Mouse (Mus musculus) hindbrain, embryonic 10.5 days (tissue): ENCODE results near the gene Pitpnm1. TPM values are rescaled to one million over a fixed set of nuclear protein-coding genes. Genes with fewer than 3 reads are reported as not detected.

ENCODE experiments used
- DNase-seq: peaks from one replicate; pipeline ENCODE4 v3.0.0-alpha.2; 2017; ENCODE audit warnings: low spot score
- H3K27ac ChIP-seq: fragments of 300-500 bp; sonication (generic); 2 replicates; pipeline ENCODE4 v1.5.1; 2016; ENCODE audit warnings: mild to moderate bottlenecking, moderate library complexity
- H3K27me3 ChIP-seq: fragments of 300-500 bp; sonication (generic); 2 replicates; pipeline ENCODE4 v1.6.1; 2016; ENCODE audit warnings: mild to moderate bottlenecking; ENCODE audit not compliant: poor library complexity, insufficient read depth, severe bottlenecking
- H3K36me3 ChIP-seq: fragments of 300-500 bp; sonication (generic); 2 replicates; pipeline ENCODE4 v1.6.1; 2016; ENCODE audit warnings: mild to moderate bottlenecking, moderate library complexity
- H3K4me1 ChIP-seq: fragments of 300-500 bp; sonication (generic); replicated peaks from 2 replicates; pipeline ENCODE4 v1.6.1; 2016; ENCODE audit warnings: mild to moderate bottlenecking
- H3K4me3 ChIP-seq: fragments of 300-500 bp; sonication (generic); 2 replicates; pipeline ENCODE4 v1.5.1; 2016; ENCODE audit warnings: mild to moderate bottlenecking, moderate library complexity
- H3K9me3 ChIP-seq: fragments of 300-500 bp; sonication (generic); 2 replicates; pipeline ENCODE4 v1.6.1; 2016; ENCODE audit warnings: mild to moderate bottlenecking, moderate library complexity
- WGBS: fragments of 180-500 bp; shearing (Covaris S2); methylation state at CpG from one replicate; pipeline ENCODE4 v1.1.7; 2016; 5-methylcytosine and 5-hydroxymethylcytosine counted together
- polyA plus RNA-seq: library from polyadenylated mRNA; unstranded; fragments of >200 nt; fragmentation: Nextera tagmentation; extraction: Ambion mirVana; gene quantifications from 2 replicates; pipeline ENCODE4 v1.2.1, GENCODE M21; 2016

The Pitpnm1 gene
- polyA plus RNA-seq, 1 experiment from 2014 or later, result 19.9 TPM

- Histone ChIP-seq H3K36me3 (no peaks in the 10 kb centered on the region), H3K27ac (no peak overlapping the region), H3K9me3 (no peaks in the 10 kb centered on the region), H3K27me3 (no peaks in the 10 kb centered on the region), H3K4me3 (no peak overlapping the region), H3K4me1 (peaks cover 5% of the 10 kb centered on the region; the same call in 1 of the 2 replicates)
- DNase-seq, result no peak
- 83% methylated on average over 6 of the region's 6 CpGs for WGBS
Measured at GRCm38 (mm10) chr19:4072706-4073424, 26.9 kb upstream of the Pitpnm1 start.

- no peaks in the 10 kb centered on the region for H3K36me3 ChIP-seq
- H3K4me3 ChIP-seq, result no peak overlapping the region
- H3K9me3 ChIP-seq, result no peaks in the 10 kb centered on the region
- H3K4me1 ChIP-seq, result peaks cover 4% of the 10 kb centered on the region; the same call in 1 of the 2 replicates
- H3K27ac ChIP-seq, result no peak overlapping the region
- 82% methylated on average over 1 of the region's 1 CpGs for WGBS
- no peak for DNase-seq
- no peaks in the 10 kb centered on the region for H3K27me3 ChIP-seq
Measured at GRCm38 (mm10) chr19:4075531-4075930, 24.3 kb upstream of the Pitpnm1 start.

- Histone ChIP-seq H3K27ac (no peak overlapping the region), H3K27me3 (0 out of 2 replicates have a peak, but pooled peaks cover 5% of the 10 kb centered on the region), H3K36me3 (no peaks in the 10 kb centered on the region), H3K9me3 (no peaks in the 10 kb centered on the region), H3K4me1 (peaks cover 11% of the 10 kb centered on the region), H3K4me3 (no peak overlapping the region)
- 75% methylated on average over 1 of the region's 1 CpGs for WGBS
- no peak for DNase-seq
Measured at GRCm38 (mm10) chr19:4079594-4079993, 20.2 kb upstream of the Pitpnm1 start.

GRCm38 (mm10) chr19:4080511-4081009 lies 19.2 kb upstream of the Pitpnm1 start:
- 63% methylated on average over 8 of the region's 8 CpGs for WGBS
- 0 out of 2 replicates have a peak, but pooled peaks cover 5% of the 10 kb centered on the region for H3K27me3 ChIP-seq
- no peak overlapping the region for H3K27ac ChIP-seq
- no peak for DNase-seq
- peaks cover 11% of the 10 kb centered on the region for H3K4me1 ChIP-seq
- no peak overlapping the region for H3K4me3 ChIP-seq
- no peaks in the 10 kb centered on the region for H3K9me3 ChIP-seq
- H3K36me3 ChIP-seq, result no peaks in the 10 kb centered on the region

GRCm38 (mm10) chr19:4081394-4081793 lies 18.4 kb upstream of the Pitpnm1 start, which contains the start of gene Cabp2:
TSS of gene Cabp2 (plus strand) at chr19:4081578.
- Histone ChIP-seq H3K4me1 (peaks cover 11% of the 10 kb centered on the region), H3K4me3 (no peak within 1 kb of the TSS), H3K36me3 (no peaks in the 10 kb centered on the region), H3K27ac (no peak within 1 kb of the TSS), H3K9me3 (no peaks in the 10 kb centered on the region), H3K27me3 (0 out of 2 replicates have a peak, but pooled peaks cover 5% of the 10 kb centered on the region)
- DNase-seq, result no peak
- WGBS, result 64% methylated on average over 3 of the region's 3 CpGs

GRCm38 (mm10) chr19:4082219-4082965 lies 17.4 kb upstream of the Pitpnm1 start:
- Histone ChIP-seq H3K4me3 (no peak overlapping the region), H3K27me3 (0 out of 2 replicates have a peak, but pooled peaks cover 5% of the 10 kb centered on the region), H3K9me3 (no peaks in the 10 kb centered on the region), H3K27ac (no peak overlapping the region), H3K36me3 (no peaks in the 10 kb centered on the region), H3K4me1 (peaks cover 11% of the 10 kb centered on the region)
- no peak for DNase-seq
- WGBS, result 84% methylated on average over 11 of the region's 11 CpGs

- no peak for DNase-seq
- 80% methylated on average over 7 of the region's 7 CpGs for WGBS
- H3K27me3 ChIP-seq, result 0 out of 2 replicates have a peak, but pooled peaks cover 5% of the 10 kb centered on the region
- no peak overlapping the region for H3K4me3 ChIP-seq
- no peaks in the 10 kb centered on the region for H3K9me3 ChIP-seq
- peaks cover 11% of the 10 kb centered on the region for H3K4me1 ChIP-seq
- H3K27ac ChIP-seq, result no peak overlapping the region
- H3K36me3 ChIP-seq, result no peaks in the 10 kb centered on the region
Measured at GRCm38 (mm10) chr19:4083316-4083715, 16.5 kb upstream of the Pitpnm1 start.

- H3K4me1 ChIP-seq, result peaks cover 11% of the 10 kb centered on the region
- no peaks in the 10 kb centered on the region for H3K36me3 ChIP-seq
- 33% methylated on average over 8 of the region's 8 CpGs for WGBS
- H3K9me3 ChIP-seq, result no peaks in the 10 kb centered on the region
- DNase-seq, result no peak
- H3K27ac ChIP-seq, result no peak overlapping the region; the same call in 1 of the 2 replicates
- no peak overlapping the region for H3K4me3 ChIP-seq
- H3K27me3 ChIP-seq, result 0 out of 2 replicates have a peak, but pooled peaks cover 5% of the 10 kb centered on the region
Measured at GRCm38 (mm10) chr19:4083826-4084225, 16.0 kb upstream of the Pitpnm1 start.

GRCm38 (mm10) chr19:4084984-4085383 lies 14.8 kb upstream of the Pitpnm1 start:
- no peak for DNase-seq
- Histone ChIP-seq H3K9me3 (no peaks in the 10 kb centered on the region), H3K36me3 (no peaks in the 10 kb centered on the region), H3K27ac (no peak overlapping the region), H3K4me1 (peaks cover 11% of the 10 kb centered on the region), H3K27me3 (0 out of 2 replicates have a peak, but pooled peaks cover 5% of the 10 kb centered on the region), H3K4me3 (no peak overlapping the region)
- 92% methylated on average over 1 of the region's 1 CpGs for WGBS

GRCm38 (mm10) chr19:4086156-4086555 lies 13.6 kb upstream of the Pitpnm1 start:
- WGBS, result 90% methylated on average over 15 of the region's 15 CpGs
- H3K27me3 ChIP-seq, result peaks cover 10% of the 10 kb centered on the region; the same call in 1 of the 2 replicates
- H3K4me3 ChIP-seq, result no peak overlapping the region
- no peaks in the 10 kb centered on the region for H3K36me3 ChIP-seq
- H3K4me1 ChIP-seq, result peaks cover 10% of the 10 kb centered on the region
- no peak overlapping the region for H3K27ac ChIP-seq
- DNase-seq, result no peak
- no peaks in the 10 kb centered on the region for H3K9me3 ChIP-seq

- Histone ChIP-seq H3K27ac (no peak overlapping the region), H3K36me3 (no peaks in the 10 kb centered on the region), H3K4me3 (no peak overlapping the region), H3K4me1 (peaks cover 6% of the 10 kb centered on the region), H3K9me3 (no peaks in the 10 kb centered on the region), H3K27me3 (peaks cover 10% of the 10 kb centered on the region; the same call in 1 of the 2 replicates)
- WGBS, result 94% methylated on average over 5 of the region's 5 CpGs
- no peak for DNase-seq
Measured at GRCm38 (mm10) chr19:4087090-4087489, 12.7 kb upstream of the Pitpnm1 start.

GRCm38 (mm10) chr19:4088146-4088545 lies 11.7 kb upstream of the Pitpnm1 start:
- Histone ChIP-seq H3K4me3 (no peak overlapping the region), H3K4me1 (peaks cover 6% of the 10 kb centered on the region), H3K27me3 (peaks cover 10% of the 10 kb centered on the region; the same call in 1 of the 2 replicates), H3K36me3 (no peaks in the 10 kb centered on the region), H3K9me3 (no peaks in the 10 kb centered on the region), H3K27ac (no peak overlapping the region)
- DNase-seq, result no peak
- WGBS, result 61% methylated on average over 5 of the region's 5 CpGs
